Mouse (Mus musculus) stomach, postnatal 0 days (tissue): Measurements from ENCODE around the gene Hcn4. TPM values are rescaled to one million over a fixed set of nuclear protein-coding genes. Genes with fewer than 3 reads are reported as not detected.

Source experiments
- ATAC-seq: fragments of 200-750 bp; cut with Nextera tagmentation; 2 replicates; pipeline ENCODE4 v1.8.0; 2017; ENCODE audit not compliant: low FRiP score, low TSS enrichment
- DNase-seq: peaks from one replicate; pipeline ENCODE4 v3.0.0-alpha.2; 2016; ENCODE audit warnings: low spot score
- H3K27ac ChIP-seq: fragments of 300-500 bp; sonication (generic); replicated peaks from 2 replicates; pipeline ENCODE4 v1.5.1; 2014; ENCODE audit warnings: mild to moderate bottlenecking, control low read depth
- H3K27me3 ChIP-seq: fragments of 300-500 bp; sonication (generic); 2 replicates; pipeline ENCODE4 v1.6.1; 2014; ENCODE audit warnings: low read length; ENCODE audit not compliant: control insufficient read depth, insufficient read depth
- H3K36me3 ChIP-seq: fragments of 300-500 bp; sonication (generic); 2 replicates; pipeline ENCODE4 v1.6.1; 2014; ENCODE audit warnings: low read length, mixed read lengths; ENCODE audit not compliant: control insufficient read depth, insufficient read depth
- H3K4me1 ChIP-seq: fragments of 300-500 bp; sonication (generic); replicated peaks from 2 replicates; pipeline ENCODE4 v1.6.1; 2014; ENCODE audit warnings: antibody characterized with exemption; ENCODE audit not compliant: control insufficient read depth, insufficient read depth
- H3K4me2 ChIP-seq: fragments of 300-500 bp; sonication (generic); replicated peaks from 2 replicates; pipeline ENCODE4 v1.6.1; 2014; ENCODE audit warnings: low read depth, mild to moderate bottlenecking, control low read depth, moderate library complexity
- H3K4me3 ChIP-seq: fragments of 300-500 bp; sonication (generic); 2 replicates; pipeline ENCODE4 v1.5.1; 2014; ENCODE audit warnings: low read depth, low read length, control low read depth
- H3K9ac ChIP-seq: fragments of 300-500 bp; sonication (generic); 2 replicates; pipeline ENCODE4 v1.6.1; 2014; ENCODE audit warnings: mild to moderate bottlenecking, low read length, control low read depth, mixed read lengths
- H3K9me3 ChIP-seq: fragments of 300-500 bp; sonication (generic); 2 replicates; pipeline ENCODE4 v1.6.1; 2016; ENCODE audit warnings: low read length; ENCODE audit not compliant: control insufficient read depth
- CTCF ChIP-seq: IDR thresholded peaks from 2 replicates; pipeline ENCODE4 v1.5.1; 2016; ENCODE audit warnings: antibody characterized with exemption, low read depth, mild to moderate bottlenecking, moderate library complexity
- EP300 ChIP-seq: optimal IDR thresholded peaks from 2 replicates; pipeline ENCODE3; 2016; ENCODE audit warnings: antibody characterized with exemption
- WGBS: fragments of 180-500 bp; shearing (Covaris S2); extraction: QIAGEN DNeasy Blood & Tissue Kit; methylation state at CpG from one replicate; pipeline ENCODE4 v1.1.7; 2014; 5-methylcytosine and 5-hydroxymethylcytosine counted together
- polyA plus RNA-seq: library from polyadenylated mRNA; unstranded; fragments of >200 nt; fragmentation: Nextera tagmentation; extraction: Ambion mirVana; gene quantifications from 2 replicates; pipeline ENCODE4 v1.2.1, GENCODE M21; 2015

Gene Hcn4
- polyA plus RNA-seq, 1 experiment from 2014 or later = 0.05 TPM

DNA sequence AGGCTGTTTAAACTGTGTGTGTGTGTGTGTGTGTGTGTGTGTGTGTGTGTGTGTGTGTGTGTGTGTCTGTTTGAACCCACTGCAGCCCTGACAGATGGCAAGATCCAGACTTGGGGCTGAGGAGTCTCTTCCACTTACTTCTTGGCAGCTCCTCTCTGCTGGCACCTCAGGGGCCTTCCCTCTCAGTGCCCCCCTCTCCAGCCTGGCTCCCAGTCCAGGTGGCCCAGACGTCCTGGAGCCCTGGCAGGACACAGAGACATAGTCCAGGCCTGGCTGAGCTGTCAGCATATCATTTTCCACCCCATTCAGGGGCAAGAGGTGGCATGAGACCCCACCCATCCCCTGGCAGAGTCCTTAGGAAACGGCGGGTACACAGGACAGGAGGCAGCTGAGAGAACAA is 5.5 kb upstream of the Hcn4 start:
- no peak for DNase-seq
- H3K27ac ChIP-seq = no peak overlapping the region
- no peaks in the 10 kb centered on the region for H3K4me1 ChIP-seq
- H3K27me3 ChIP-seq = peaks cover 1% of the 10 kb centered on the region; the same call in 1 of the 2 replicates
- H3K36me3 ChIP-seq = no peaks in the 10 kb centered on the region
- no peak overlapping the region for H3K4me2 ChIP-seq
- 40% methylated on average over 3 of the region's 3 CpGs for WGBS
- H3K4me3 ChIP-seq = no peak overlapping the region
- peak; percentile 24; the same call in 1 of the 2 replicates for ATAC-seq
- no peak overlapping the region for H3K9ac ChIP-seq
- no peaks in the 10 kb centered on the region for H3K9me3 ChIP-seq
- TF ChIP-seq EP300 = no peak
- TF ChIP-seq CTCF = no peak

GRCm38 (mm10) chr9:58822431-58823091 is 651 bp upstream of the Hcn4 start:
- H3K4me2 ChIP-seq = peak overlapping the region; percentile 98

GRCm38 (mm10) chr9:58823918-58824215 is 655 bp downstream of the Hcn4 start:
- Histone ChIP-seq H3K36me3 (no peaks in the 10 kb centered on the region), H3K4me3 (peak overlapping the region; percentile 64), H3K27ac (no peak overlapping the region), H3K27me3 (peaks cover 5% of the 10 kb centered on the region; the same call in 1 of the 2 replicates), H3K9me3 (no peaks in the 10 kb centered on the region), H3K4me2 (peak overlapping the region; percentile 98), H3K9ac (peak overlapping the region; percentile 52; the same call in 1 of the 2 replicates), H3K4me1 (peaks cover 2% of the 10 kb centered on the region; the same call in 1 of the 2 replicates)
- TF ChIP-seq EP300 = no peak
- WGBS = 1% methylated on average over 31 of the region's 35 CpGs
- DNase-seq = peak; percentile 28
- no peak for ATAC-seq

More at GRCm38 (mm10) chr9:58822431-58823091, 651 bp upstream of the Hcn4 start:
- Histone ChIP-seq H3K4me1 (peaks cover 2% of the 10 kb centered on the region; the same call in 1 of the 2 replicates), H3K27me3 (peaks cover 5% of the 10 kb centered on the region; the same call in 1 of the 2 replicates), H3K4me3 (peak overlapping the region; percentile 64), H3K9me3 (no peaks in the 10 kb centered on the region), H3K36me3 (no peaks in the 10 kb centered on the region), H3K9ac (peak overlapping the region; percentile 52), H3K27ac (no peak overlapping the region)
- under 1% methylated on average over 60 of the region's 62 CpGs for WGBS
- ATAC-seq (peak; percentile 57; the same call in 1 of the 2 replicates), DNase-seq (peak; percentile 54)
- TF ChIP-seq CTCF (peak; percentile 47), EP300 (no peak)

DNA sequence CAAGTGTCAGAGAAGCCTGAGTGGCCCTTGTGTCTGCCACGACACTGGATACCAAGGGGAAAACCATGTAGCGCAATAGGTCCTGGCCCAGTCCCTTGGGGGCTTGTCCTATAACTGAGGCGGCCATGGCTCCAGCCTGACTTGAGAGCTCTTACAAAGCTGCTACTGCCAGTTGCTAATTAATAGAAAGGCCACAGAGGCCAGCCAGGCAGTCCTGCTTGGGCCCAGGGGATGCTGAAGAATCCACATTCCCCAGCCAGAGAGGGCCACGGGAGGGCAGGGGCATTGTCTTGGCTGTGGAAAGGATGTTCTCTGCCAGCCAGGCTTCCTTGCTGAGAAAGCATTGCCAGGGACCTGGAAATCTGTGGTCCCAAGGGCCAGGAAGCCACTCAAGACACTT is 6.4 kb downstream of the Hcn4 start:
- TF ChIP-seq CTCF (no peak), EP300 (no peak)
- DNase-seq = no peak
- H3K4me3 ChIP-seq = no peak overlapping the region
- no peak overlapping the region for H3K9ac ChIP-seq
- WGBS = 77% methylated on average over 4 of the region's 4 CpGs
- no peaks in the 10 kb centered on the region for H3K4me1 ChIP-seq
- no peak for ATAC-seq
- no peaks in the 10 kb centered on the region for H3K9me3 ChIP-seq
- no peaks in the 10 kb centered on the region for H3K27me3 ChIP-seq
- no peak overlapping the region for H3K27ac ChIP-seq
- H3K36me3 ChIP-seq = no peaks in the 10 kb centered on the region
- H3K4me2 ChIP-seq = no peak overlapping the region

DNA sequence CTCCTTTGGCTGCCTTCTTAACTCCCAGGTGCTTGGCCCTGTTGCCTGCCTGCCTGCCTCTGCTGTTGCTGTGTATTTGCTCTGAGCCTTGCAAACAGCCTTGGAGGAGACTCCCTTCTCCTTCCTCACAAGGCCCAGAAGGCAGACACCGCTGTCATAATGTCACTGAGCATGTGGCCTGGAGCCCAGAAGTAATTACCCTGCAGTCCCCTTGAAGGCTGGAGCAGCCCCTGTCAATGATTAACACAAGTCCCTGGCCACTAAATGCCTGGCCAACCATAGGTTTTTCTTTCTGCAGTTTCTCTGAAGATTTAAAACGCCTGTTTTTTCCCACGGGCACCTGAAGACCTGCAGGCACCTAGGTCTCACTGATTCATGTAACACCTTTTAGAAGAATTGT is 9.7 kb downstream of the Hcn4 start:
- WGBS = 53% methylated on average over 3 of the region's 3 CpGs
- no peak for TF ChIP-seq CTCF
- H3K36me3 ChIP-seq = no peaks in the 10 kb centered on the region
- no peaks in the 10 kb centered on the region for H3K4me1 ChIP-seq
- H3K9ac ChIP-seq = no peak overlapping the region
- no peak overlapping the region for H3K4me3 ChIP-seq
- ATAC-seq = no peak
- H3K27ac ChIP-seq = no peak overlapping the region
- H3K27me3 ChIP-seq = no peaks in the 10 kb centered on the region
- H3K9me3 ChIP-seq = no peaks in the 10 kb centered on the region
- DNase-seq = no peak
- no peak overlapping the region for H3K4me2 ChIP-seq

GRCm38 (mm10) chr9:58837174-58837573 is 14.0 kb downstream of the Hcn4 start:
- Histone ChIP-seq H3K27me3 (no peaks in the 10 kb centered on the region), H3K9ac (no peak overlapping the region), H3K27ac (no peak overlapping the region), H3K4me3 (no peak overlapping the region), H3K4me1 (no peaks in the 10 kb centered on the region), H3K36me3 (no peaks in the 10 kb centered on the region), H3K9me3 (no peaks in the 10 kb centered on the region), H3K4me2 (no peak overlapping the region)
- ATAC-seq (no peak), DNase-seq (no peak)
- TF ChIP-seq EP300 (no peak), CTCF (no peak)
- 54% methylated on average over 5 of the region's 5 CpGs for WGBS
